Mouse (Mus musculus): ENCODE results near the gene Trim67. TPM values are rescaled to one million over a fixed set of nuclear protein-coding genes. Genes with fewer than 3 reads are reported as not detected.
"Not testable (repeated sequence)": the region's sequence is repeated elsewhere in the genome, so short reads cannot be mapped to it uniquely, and the experiment has no call there.

Gene Trim67
- polyA plus RNA-seq, 1 experiment from 2014 or later = 0.01 TPM

GRCm38 (mm10) chr8:124836907-124837306 is 44.0 kb downstream of the Trim67 start:
- no peaks in the 10 kb centered on the region for H3K4me1 ChIP-seq
- WGBS (ENCODE audit: insufficient replicate concordance) = 59% methylated on average over 2 of the region's 2 CpGs
- peaks cover 5% of the 10 kb centered on the region; the same call in 1 of the 2 replicates for H3K27me3 ChIP-seq (replicated peaks)
- no peak overlapping the region for H3K4me3 ChIP-seq
- peaks cover 47% of the 10 kb centered on the region for H3K36me3 ChIP-seq
- no peak for ATAC-seq
- H3K9me3 ChIP-seq (replicated peaks) = no peaks in the 10 kb centered on the region
- H3K9ac ChIP-seq = no peak overlapping the region
- no peak overlapping the region for H3K27ac ChIP-seq
- no peak overlapping the region for H3K4me2 ChIP-seq

- ATAC-seq = no peak
- H3K36me3 ChIP-seq = peaks cover 57% of the 10 kb centered on the region
- H3K9me3 ChIP-seq (replicated peaks) = no peaks in the 10 kb centered on the region
- 56% methylated on average over 2 of the region's 2 CpGs for WGBS (ENCODE audit: insufficient replicate concordance)
- H3K4me2 ChIP-seq = no peak overlapping the region
- H3K9ac ChIP-seq = no peak overlapping the region
- H3K4me3 ChIP-seq = no peak overlapping the region
- peaks cover 5% of the 10 kb centered on the region; the same call in 1 of the 2 replicates for H3K27me3 ChIP-seq (replicated peaks)
- H3K27ac ChIP-seq = no peak overlapping the region
- H3K4me1 ChIP-seq = no peaks in the 10 kb centered on the region
These were observed 45.1 kb downstream of the Trim67 start for GRCm38 (mm10) chr8:124837956-124838355.

- Histone ChIP-seq H3K9me3 (replicated peaks) (no peaks in the 10 kb centered on the region), H3K36me3 (peaks cover 69% of the 10 kb centered on the region), H3K27me3 (replicated peaks) (0 out of 2 replicates have a peak, but pooled peaks cover 5% of the 10 kb centered on the region), H3K27ac (no peak overlapping the region), H3K4me1 (0 out of 2 replicates have a peak, but pooled peaks cover 2% of the 10 kb centered on the region), H3K9ac (no peak overlapping the region), H3K4me2 (no peak overlapping the region), H3K4me3 (no peak overlapping the region)
- ATAC-seq = no peak
- 84% methylated on average over 10 of the region's 10 CpGs for WGBS (ENCODE audit: insufficient replicate concordance)
These were observed 46.5 kb downstream of the Trim67 start for GRCm38 (mm10) chr8:124839371-124839770.

- peaks cover 13% of the 10 kb centered on the region for H3K4me1 ChIP-seq
- WGBS (ENCODE audit: insufficient replicate concordance) = 86% methylated on average over 7 of the region's 7 CpGs
- H3K9ac ChIP-seq = no peak overlapping the region
- ATAC-seq = no peak
- H3K36me3 ChIP-seq = peaks cover 79% of the 10 kb centered on the region
- H3K4me2 ChIP-seq = no peak overlapping the region
- H3K9me3 ChIP-seq (replicated peaks) = no peaks in the 10 kb centered on the region
- H3K27ac ChIP-seq = no peak overlapping the region
- H3K4me3 ChIP-seq = no peak overlapping the region
- H3K27me3 ChIP-seq (replicated peaks) = no peaks in the 10 kb centered on the region
These were observed 48.0 kb downstream of the Trim67 start for GRCm38 (mm10) chr8:124840900-124841299.

- H3K4me2 ChIP-seq = no peak overlapping the region
- ATAC-seq = no peak
- H3K4me3 ChIP-seq = no peak overlapping the region
- H3K9ac ChIP-seq = no peak overlapping the region
- H3K36me3 ChIP-seq = peaks cover 79% of the 10 kb centered on the region
- H3K9me3 ChIP-seq (replicated peaks) = no peaks in the 10 kb centered on the region
- WGBS (ENCODE audit: insufficient replicate concordance) = 81% methylated on average over 10 of the region's 10 CpGs
- peaks cover 13% of the 10 kb centered on the region for H3K4me1 ChIP-seq
- H3K27me3 ChIP-seq (replicated peaks) = no peaks in the 10 kb centered on the region
- H3K27ac ChIP-seq = no peak overlapping the region
These were observed 48.9 kb downstream of the Trim67 start for GRCm38 (mm10) chr8:124841775-124842174.

GRCm38 (mm10) chr8:124842929-124843328 is 50.0 kb downstream of the Trim67 start:
- peaks cover 13% of the 10 kb centered on the region for H3K4me1 ChIP-seq
- not testable (repeated sequence) for H3K27me3 ChIP-seq (replicated peaks); H3K9me3 ChIP-seq (replicated peaks); H3K4me2 ChIP-seq; H3K4me3 ChIP-seq; H3K9ac ChIP-seq; ATAC-seq; H3K27ac ChIP-seq
- WGBS (ENCODE audit: insufficient replicate concordance) = 86% methylated on average over 1 of the region's 1 CpGs
- peaks cover 72% of the 10 kb centered on the region for H3K36me3 ChIP-seq

GRCm38 (mm10) chr8:124845131-124845530 is 52.2 kb downstream of the Trim67 start:
- Histone ChIP-seq H3K4me1 (peaks cover 13% of the 10 kb centered on the region), H3K27me3 (replicated peaks) (no peaks in the 10 kb centered on the region), H3K4me2 (no peak overlapping the region), H3K9me3 (replicated peaks) (no peaks in the 10 kb centered on the region), H3K27ac (no peak overlapping the region), H3K9ac (no peak overlapping the region), H3K36me3 (peaks cover 50% of the 10 kb centered on the region), H3K4me3 (no peak overlapping the region)
- 64% methylated on average over 3 of the region's 3 CpGs for WGBS (ENCODE audit: insufficient replicate concordance)
- no peak for ATAC-seq

GRCm38 (mm10) chr8:124845573-124845972 is 52.7 kb downstream of the Trim67 start:
- Histone ChIP-seq H3K36me3 (peaks cover 46% of the 10 kb centered on the region), H3K9ac (no peak overlapping the region), H3K9me3 (replicated peaks) (no peaks in the 10 kb centered on the region), H3K4me3 (no peak overlapping the region), H3K4me2 (no peak overlapping the region), H3K27me3 (replicated peaks) (no peaks in the 10 kb centered on the region), H3K27ac (no peak overlapping the region), H3K4me1 (peaks cover 13% of the 10 kb centered on the region)
- no peak for ATAC-seq
- 76% methylated on average over 5 of the region's 5 CpGs for WGBS (ENCODE audit: insufficient replicate concordance)

GRCm38 (mm10) chr8:124853511-124853910 is 60.6 kb downstream of the Trim67 start:
- Histone ChIP-seq H3K36me3 (peaks cover 63% of the 10 kb centered on the region), H3K4me2 (no peak overlapping the region), H3K9ac (no peak overlapping the region), H3K27ac (no peak overlapping the region), H3K4me3 (no peak overlapping the region), H3K4me1 (0 out of 2 replicates have a peak, but pooled peaks cover 16% of the 10 kb centered on the region), H3K9me3 (replicated peaks) (no peaks in the 10 kb centered on the region; the same call in 1 of the 2 replicates), H3K27me3 (replicated peaks) (no peaks in the 10 kb centered on the region)
- ATAC-seq = no peak
- 86% methylated on average over 1 of the region's 1 CpGs for WGBS (ENCODE audit: insufficient replicate concordance)

- Histone ChIP-seq H3K9ac (no peak overlapping the region), H3K9me3 (replicated peaks) (no peaks in the 10 kb centered on the region; the same call in 1 of the 2 replicates), H3K27ac (no peak overlapping the region), H3K4me1 (peaks cover 61% of the 10 kb centered on the region), H3K36me3 (peaks cover 68% of the 10 kb centered on the region), H3K4me3 (no peak overlapping the region), H3K4me2 (no peak overlapping the region), H3K27me3 (replicated peaks) (no peaks in the 10 kb centered on the region)
- ATAC-seq = no peak
These were observed 66.6 kb downstream of the Trim67 start for GRCm38 (mm10) chr8:124859466-124859865.

- H3K4me3 ChIP-seq = no peak overlapping the region
- no peaks in the 10 kb centered on the region; the same call in 1 of the 2 replicates for H3K9me3 ChIP-seq (replicated peaks)
- WGBS (ENCODE audit: insufficient replicate concordance) = 65% methylated on average over 3 of the region's 3 CpGs
- H3K9ac ChIP-seq = no peak overlapping the region
- peaks cover 62% of the 10 kb centered on the region for H3K36me3 ChIP-seq
- no peak overlapping the region for H3K4me2 ChIP-seq
- H3K27me3 ChIP-seq (replicated peaks) = no peaks in the 10 kb centered on the region
- peaks cover 68% of the 10 kb centered on the region for H3K4me1 ChIP-seq
- ATAC-seq = no peak
- H3K27ac ChIP-seq = no peak overlapping the region
These were observed 67.3 kb downstream of the Trim67 start for GRCm38 (mm10) chr8:124860188-124860587.

GRCm38 (mm10) chr8:124862321-124863162 is 69.7 kb downstream of the Trim67 start, which contains the start of the genes Gnpat and 2810004N23Rik:
Gene Gnpat (plus strand): TSS chr8:124863033.
Gene 2810004N23Rik (minus strand): TSS chr8:124863120.
- H3K4me3 ChIP-seq = peak within 1 kb of the TSS; percentile 95
- H3K9ac ChIP-seq = peak within 1 kb of the TSS; percentile 92
- 1% methylated on average over 55 of the region's 55 CpGs for WGBS (ENCODE audit: insufficient replicate concordance)
- peak within 1 kb of the TSS; percentile 89 for H3K27ac ChIP-seq
- no peaks in the 10 kb centered on the region for H3K27me3 ChIP-seq (replicated peaks)
- H3K4me1 ChIP-seq = peaks cover 84% of the 10 kb centered on the region
- peak; percentile 93 for ATAC-seq
- no peaks in the 10 kb centered on the region for H3K9me3 ChIP-seq (replicated peaks)
- H3K4me2 ChIP-seq = peak within 1 kb of the TSS; percentile 86
- H3K36me3 ChIP-seq = peaks cover 53% of the 10 kb centered on the region

Measured in liver, embryonic 12.5 days (tissue).